Mouse (Mus musculus): Measurements from ENCODE around the gene Zfp853.

Gene Zfp853

DNA sequence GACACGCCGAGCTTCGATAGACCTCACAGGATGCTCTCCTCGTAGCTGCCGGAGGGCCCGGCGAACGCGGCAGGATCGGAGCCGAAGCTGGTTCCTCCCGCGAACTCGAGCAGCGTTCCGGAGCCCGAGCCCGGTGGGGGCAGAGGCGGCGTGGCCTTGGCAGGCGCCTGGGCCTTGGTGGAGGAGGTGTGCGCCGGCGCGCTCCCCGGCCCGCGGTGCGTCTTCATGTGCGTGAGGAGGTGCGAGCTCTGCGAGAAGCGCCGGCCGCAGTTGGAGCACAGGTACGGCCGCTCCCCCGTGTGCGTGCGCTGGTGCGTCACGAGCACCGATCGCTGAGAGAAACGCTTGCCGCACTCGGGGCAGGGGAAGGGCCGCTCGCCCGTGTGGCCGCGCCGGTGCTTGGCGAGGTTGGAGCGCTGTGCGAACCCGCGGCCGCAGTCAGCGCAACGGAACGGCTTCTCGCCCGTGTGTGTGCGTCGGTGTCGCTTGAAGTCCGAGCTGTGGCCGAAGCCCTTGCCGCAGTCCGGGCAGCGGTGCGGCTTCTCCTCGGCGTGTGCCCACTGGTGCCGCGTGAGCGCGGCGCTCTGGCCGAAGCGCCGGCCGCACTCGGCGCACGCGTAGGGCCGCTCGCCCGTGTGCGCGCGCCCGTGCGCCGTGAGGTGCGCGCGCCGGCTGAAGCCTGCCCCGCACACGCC, 40.1 kb downstream of the Zfp853 start:
- DNase-seq (ENCODE audit: low spot score in 2 of 2) = no peak

DNA sequence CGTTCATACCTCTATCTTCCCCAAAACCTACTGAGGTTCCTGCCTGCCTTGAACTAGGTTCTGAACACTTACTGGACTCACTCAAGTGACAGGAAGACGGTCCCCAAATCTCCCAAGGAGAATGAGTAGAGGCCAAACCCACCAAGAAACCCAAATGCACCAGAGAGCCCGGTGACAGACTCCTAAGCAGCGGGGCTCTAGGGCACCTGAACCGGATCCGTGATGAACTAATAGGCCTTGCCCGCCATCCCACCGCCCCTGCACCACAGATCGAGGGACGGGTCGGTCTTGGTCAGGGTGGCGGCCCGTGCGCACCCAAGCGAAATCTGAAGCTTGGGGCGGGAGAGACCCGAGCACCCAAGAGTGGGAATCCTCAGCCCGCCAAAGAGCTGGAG, 40.6 kb downstream of the Zfp853 start:
- DNase-seq (ENCODE audit: low spot score in 2 of 2) = no peak

DNA sequence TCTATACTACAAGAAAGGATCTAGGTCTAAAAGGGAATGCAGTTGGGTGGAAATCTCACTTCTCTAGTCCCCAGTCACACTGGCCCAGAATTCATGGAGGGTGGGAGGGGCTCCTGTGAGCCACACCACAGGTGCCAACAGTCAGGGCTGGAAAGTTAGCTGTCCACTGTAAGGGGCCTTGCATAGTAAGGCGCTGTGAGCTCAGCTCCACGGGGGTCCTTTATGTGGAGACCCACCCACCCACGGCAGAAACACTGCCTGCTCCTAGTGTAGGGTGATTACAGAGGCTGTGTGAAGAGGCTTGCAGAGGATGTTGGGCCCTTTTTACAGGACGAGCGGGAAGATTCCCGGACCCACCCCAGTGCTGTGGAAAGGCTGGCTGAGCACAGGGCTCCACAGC, 41.4 kb downstream of the Zfp853 start:
- DNase-seq (ENCODE audit: low spot score in 2 of 2) = no peak

DNA sequence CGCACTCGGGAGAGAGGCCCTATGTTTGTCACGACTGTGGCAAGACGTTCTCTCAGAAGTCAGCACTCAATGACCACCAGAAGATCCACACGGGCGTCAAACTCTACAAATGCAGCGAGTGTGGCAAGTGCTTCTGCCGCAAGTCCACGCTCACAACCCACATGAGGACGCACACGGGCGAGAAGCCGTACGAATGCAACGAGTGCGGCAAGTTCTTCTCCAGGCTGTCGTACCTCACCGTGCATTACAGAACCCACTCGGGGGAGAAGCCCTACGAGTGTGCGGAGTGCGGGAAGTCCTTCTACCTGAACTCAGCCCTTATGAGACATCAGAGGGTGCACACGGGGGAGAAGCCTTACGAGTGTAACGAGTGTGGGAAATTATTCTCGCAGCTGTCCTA, 48.5 kb downstream of the Zfp853 start:
- no peak for DNase-seq (ENCODE audit: low spot score in 2 of 2)

Measured in urinary bladder, postnatal 4 days (tissue).